Mouse (Mus musculus) ovary, postnatal 14 days (tissue): Measurements from ENCODE around the gene Ets1.

Source experiments
- DNase-seq: peaks from one replicate; pipeline ENCODE4 v3.0.0; 2022; ENCODE audit warnings: low spot score

Ets1 gene

GRCm38 (mm10) chr9:32761326-32761725 lies 125.3 kb downstream of the Ets1 start:
- no peak for DNase-seq

GRCm38 (mm10) chr9:32764374-32764773 lies 128.4 kb downstream of the Ets1 start:
- no peak for DNase-seq

GRCm38 (mm10) chr9:32765123-32765522 lies 129.1 kb downstream of the Ets1 start:
- no peak for DNase-seq

- no peak for DNase-seq
Measured at GRCm38 (mm10) chr9:32778866-32779265, 142.8 kb downstream of the Ets1 start.

- DNase-seq, result no peak
Measured at GRCm38 (mm10) chr9:32782391-32783092, 146.5 kb downstream of the Ets1 start.

GRCm38 (mm10) chr9:32787091-32787490 lies 151.1 kb downstream of the Ets1 start:
- DNase-seq, result no peak

- no peak for DNase-seq
Measured at GRCm38 (mm10) chr9:32787615-32788014, 151.6 kb downstream of the Ets1 start.

- no peak for DNase-seq
Measured at GRCm38 (mm10) chr9:32789306-32789705, 153.3 kb downstream of the Ets1 start.

- no peak for DNase-seq
Measured at GRCm38 (mm10) chr9:32791699-32792098, 155.7 kb downstream of the Ets1 start.

- DNase-seq, result no peak
Measured at GRCm38 (mm10) chr9:32798171-32798570, 162.2 kb downstream of the Ets1 start.

GRCm38 (mm10) chr9:32806106-32806505 lies 170.1 kb downstream of the Ets1 start:
- no peak for DNase-seq
